Mouse (Mus musculus): ENCODE results near the gene Slc25a13. TPM values are rescaled to one million over a fixed set of nuclear protein-coding genes. Genes with fewer than 3 reads are reported as not detected.
"Not testable (repeated sequence)": the region's sequence is repeated elsewhere in the genome, so short reads cannot be mapped to it uniquely, and the experiment has no call there.

Slc25a13 gene
- polyA plus RNA-seq, 1 experiment from 2014 or later: 6.1 TPM

DNA sequence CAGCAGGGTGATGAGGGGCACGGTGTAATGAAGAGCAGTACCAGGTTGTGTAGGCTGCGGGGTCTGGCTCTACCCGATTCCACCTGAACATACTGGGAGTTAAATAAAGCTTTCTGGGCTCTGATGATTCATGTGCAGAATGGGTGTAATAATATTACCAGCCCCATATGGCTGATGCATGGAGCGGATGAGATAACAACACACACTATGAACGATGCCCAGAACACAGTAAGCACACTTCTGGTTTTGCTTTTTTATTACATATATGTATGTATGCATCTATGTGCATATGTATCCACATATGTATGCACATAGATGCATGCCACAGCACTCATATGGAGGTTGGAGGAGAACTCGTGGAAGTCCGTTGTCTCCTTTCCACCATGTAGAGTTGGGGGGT, 34.8 kb downstream of the Slc25a13 start:
- Histone ChIP-seq H3K27ac (replicated peaks) (no peak overlapping the region), H3K4me2 (no peak overlapping the region), H3K4me3 (no peak overlapping the region), H3K27me3 (no peaks in the 10 kb centered on the region), H3K36me3 (no peaks in the 10 kb centered on the region), H3K9me3 (no peaks in the 10 kb centered on the region), H3K4me1 (replicated peaks) (no peaks in the 10 kb centered on the region), H3K9ac (no peak overlapping the region)
- 93% methylated on average over 7 of the region's 7 CpGs for WGBS
- ATAC-seq (ENCODE audit: low read depth): no peak

DNA sequence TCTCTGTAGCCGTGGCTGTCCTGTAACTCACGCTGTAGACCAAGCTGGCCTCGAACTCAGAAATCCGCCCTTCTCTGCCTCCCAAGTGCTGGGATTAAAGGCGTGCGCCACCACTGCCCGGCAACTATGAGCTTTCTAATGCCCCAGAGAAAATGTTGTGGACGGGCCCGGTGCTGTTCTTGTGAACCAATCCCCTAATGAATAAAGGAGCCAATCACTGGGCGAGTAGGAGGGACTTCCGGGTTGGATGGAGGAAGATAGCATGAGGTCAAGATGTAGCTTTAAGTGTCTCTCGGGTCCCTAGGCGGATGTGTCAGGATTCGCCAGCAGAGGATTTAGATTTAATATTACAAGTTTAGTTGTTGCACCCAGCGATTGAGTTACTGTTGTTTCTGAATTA, 38.6 kb downstream of the Slc25a13 start:
- WGBS: 94% methylated on average over 15 of the region's 15 CpGs
- peaks cover 20% of the 10 kb centered on the region for H3K4me1 ChIP-seq (replicated peaks)
- H3K4me3 ChIP-seq; H3K9ac ChIP-seq; H3K27ac ChIP-seq (replicated peaks); H3K4me2 ChIP-seq; H3K27me3 ChIP-seq; H3K36me3 ChIP-seq; H3K9me3 ChIP-seq; ATAC-seq (ENCODE audit: low read depth): not testable (repeated sequence)

DNA sequence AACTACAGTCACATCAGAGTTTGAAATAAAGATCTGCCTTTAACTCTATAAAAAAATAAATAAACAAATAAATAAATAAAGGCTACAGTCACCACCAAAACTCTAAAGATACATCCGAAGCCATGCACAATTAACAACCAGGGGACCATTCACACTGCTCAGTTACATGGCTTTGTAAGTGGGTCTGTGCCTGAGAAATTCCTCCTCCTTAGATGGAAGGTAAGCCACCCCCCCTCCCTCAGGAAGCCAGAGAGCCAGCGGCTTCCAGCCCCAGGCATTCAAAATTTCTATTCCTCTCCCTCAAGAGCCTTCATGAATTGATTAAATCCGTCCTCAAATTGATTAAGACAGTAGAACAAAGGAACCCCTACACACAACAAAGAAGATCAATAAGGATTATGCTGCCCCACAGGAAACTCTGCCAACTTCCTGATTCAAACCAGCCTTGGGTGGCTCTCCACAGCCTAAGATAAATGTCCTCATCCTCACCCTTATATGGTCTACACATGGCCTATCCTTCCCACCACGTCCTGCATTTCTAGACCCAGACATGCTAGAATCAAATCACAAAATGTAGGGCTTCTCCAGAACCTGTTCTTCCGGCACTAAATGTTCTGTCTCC, 41.5 kb downstream of the Slc25a13 start:
- no peak overlapping the region for H3K9ac ChIP-seq
- no peak overlapping the region for H3K4me2 ChIP-seq
- H3K27me3 ChIP-seq: no peaks in the 10 kb centered on the region
- H3K4me1 ChIP-seq (replicated peaks): peaks cover 28% of the 10 kb centered on the region
- no peak for ATAC-seq (ENCODE audit: low read depth)
- 59% methylated on average over 5 of the region's 5 CpGs for WGBS
- H3K9me3 ChIP-seq: no peaks in the 10 kb centered on the region
- H3K36me3 ChIP-seq: no peaks in the 10 kb centered on the region
- no peak overlapping the region for H3K4me3 ChIP-seq
- no peak overlapping the region for H3K27ac ChIP-seq (replicated peaks)

DNA sequence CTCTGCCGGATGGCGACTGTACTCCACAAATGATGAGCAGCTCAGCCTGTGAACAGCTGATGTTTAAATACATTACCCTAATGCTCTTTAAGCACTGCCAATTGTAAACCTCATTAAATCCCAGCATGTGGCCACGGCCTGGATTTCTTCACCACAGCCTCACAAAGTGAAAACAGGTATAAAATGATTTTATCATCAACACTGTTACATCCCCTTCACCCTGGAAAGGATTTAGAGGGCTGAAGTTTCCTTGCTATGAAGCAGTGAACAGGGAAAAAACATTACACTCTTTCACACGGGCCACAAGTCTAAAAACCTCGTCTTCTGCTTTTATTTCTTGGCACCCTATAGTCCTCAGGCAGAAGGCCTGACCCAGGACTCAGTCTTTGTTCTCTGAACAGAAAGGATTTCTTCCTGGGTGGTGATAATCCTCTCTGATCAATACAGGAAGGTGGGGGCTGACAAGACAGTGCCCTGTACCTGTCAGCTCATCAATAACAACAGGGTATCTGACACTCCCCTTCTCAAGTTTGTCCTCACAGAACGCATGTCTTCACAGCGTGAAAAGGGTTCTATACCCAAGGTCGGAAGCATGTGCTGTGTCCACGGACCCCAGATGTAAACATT, 42.9 kb downstream of the Slc25a13 start:
- no peaks in the 10 kb centered on the region for H3K9me3 ChIP-seq
- H3K27ac ChIP-seq (replicated peaks): peak overlapping the region; percentile 57; the same call in 1 of the 2 replicates
- no peaks in the 10 kb centered on the region for H3K27me3 ChIP-seq
- 21% methylated on average over 9 of the region's 9 CpGs for WGBS
- no peaks in the 10 kb centered on the region for H3K36me3 ChIP-seq
- H3K4me2 ChIP-seq: peak overlapping the region; percentile 21; the same call in 1 of the 2 replicates
- no peak overlapping the region for H3K4me3 ChIP-seq
- peaks cover 30% of the 10 kb centered on the region for H3K4me1 ChIP-seq (replicated peaks)
- ATAC-seq (ENCODE audit: low read depth): peak; percentile 76
- H3K9ac ChIP-seq: no peak overlapping the region

DNA sequence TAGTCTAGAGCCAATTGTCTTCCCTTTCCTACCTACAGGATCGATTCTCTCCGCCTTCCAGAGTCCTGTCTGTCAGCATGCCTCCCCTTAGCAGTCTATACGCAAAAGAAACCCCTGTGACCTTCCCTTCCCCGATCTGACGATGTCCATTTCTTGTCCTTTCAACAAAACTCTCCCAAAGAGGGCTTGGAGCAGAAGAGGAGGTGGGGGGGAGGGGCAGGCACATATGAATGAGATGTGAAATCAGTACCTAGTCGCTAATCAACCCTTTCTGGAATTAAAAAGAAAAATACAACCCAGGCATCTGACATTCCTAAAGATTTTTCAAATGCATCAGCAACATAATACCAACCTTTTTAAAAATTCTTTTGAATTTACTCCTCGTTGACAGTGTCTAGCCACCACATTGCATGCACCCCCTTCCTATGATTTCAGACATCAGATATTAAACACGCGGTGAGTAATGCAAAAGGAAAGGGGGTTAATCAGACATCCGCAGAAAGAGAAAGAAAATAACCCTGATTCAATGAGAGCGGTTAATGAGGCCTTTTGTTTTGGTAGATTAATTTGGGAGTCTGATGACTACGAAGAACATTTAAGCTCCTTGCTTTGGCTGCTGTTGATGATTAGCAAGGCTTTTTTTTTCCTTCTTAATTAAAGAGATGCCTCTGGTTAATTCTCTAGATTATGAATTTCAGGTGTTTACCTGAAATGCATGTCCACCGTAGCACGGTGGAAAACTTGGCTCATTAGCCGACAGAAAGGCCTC, 43.6 kb downstream of the Slc25a13 start:
- Histone ChIP-seq H3K36me3 (no peaks in the 10 kb centered on the region), H3K9ac (no peak overlapping the region), H3K4me1 (replicated peaks) (peaks cover 37% of the 10 kb centered on the region), H3K27me3 (no peaks in the 10 kb centered on the region), H3K4me3 (no peak overlapping the region), H3K4me2 (peak overlapping the region; percentile 21; the same call in 1 of the 2 replicates), H3K9me3 (no peaks in the 10 kb centered on the region), H3K27ac (replicated peaks) (peak overlapping the region; percentile 67)
- 37% methylated on average over 15 of the region's 15 CpGs for WGBS
- ATAC-seq (ENCODE audit: low read depth): no peak; the same call in 1 of the 2 replicates

DNA sequence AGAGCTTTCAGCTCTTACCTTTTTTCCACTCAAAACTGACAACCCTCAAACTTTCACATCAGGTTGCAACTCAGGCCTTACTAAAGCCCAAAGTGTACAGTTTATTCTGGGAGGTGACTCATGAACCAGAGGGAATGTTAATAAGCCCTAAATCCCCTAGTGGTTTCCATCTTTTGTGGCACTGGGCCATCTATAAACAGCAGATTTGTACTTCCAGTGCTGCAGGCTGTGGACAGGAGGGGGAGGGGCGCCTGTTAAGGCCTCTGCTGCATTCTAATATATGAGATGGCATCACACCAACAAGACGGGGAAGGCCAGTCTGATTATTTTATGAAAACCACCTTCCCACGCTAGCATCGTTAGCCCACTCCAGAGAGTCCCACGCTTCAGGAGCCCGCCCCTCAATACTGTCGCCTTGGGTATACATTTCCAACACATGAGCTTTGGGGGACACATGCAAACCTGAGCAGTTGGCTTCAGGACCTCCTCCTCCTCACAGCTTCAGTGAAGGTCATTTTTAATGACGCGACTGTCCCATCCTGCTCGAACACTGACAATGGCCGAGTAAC, 48.3 kb downstream of the Slc25a13 start:
- Histone ChIP-seq H3K4me3 (no peak overlapping the region), H3K27ac (replicated peaks) (no peak overlapping the region), H3K36me3 (no peaks in the 10 kb centered on the region), H3K9ac (no peak overlapping the region), H3K27me3 (no peaks in the 10 kb centered on the region), H3K4me1 (replicated peaks) (peaks cover 29% of the 10 kb centered on the region), H3K9me3 (no peaks in the 10 kb centered on the region), H3K4me2 (no peak overlapping the region)
- WGBS: 55% methylated on average over 11 of the region's 11 CpGs
- no peak for ATAC-seq (ENCODE audit: low read depth)

DNA sequence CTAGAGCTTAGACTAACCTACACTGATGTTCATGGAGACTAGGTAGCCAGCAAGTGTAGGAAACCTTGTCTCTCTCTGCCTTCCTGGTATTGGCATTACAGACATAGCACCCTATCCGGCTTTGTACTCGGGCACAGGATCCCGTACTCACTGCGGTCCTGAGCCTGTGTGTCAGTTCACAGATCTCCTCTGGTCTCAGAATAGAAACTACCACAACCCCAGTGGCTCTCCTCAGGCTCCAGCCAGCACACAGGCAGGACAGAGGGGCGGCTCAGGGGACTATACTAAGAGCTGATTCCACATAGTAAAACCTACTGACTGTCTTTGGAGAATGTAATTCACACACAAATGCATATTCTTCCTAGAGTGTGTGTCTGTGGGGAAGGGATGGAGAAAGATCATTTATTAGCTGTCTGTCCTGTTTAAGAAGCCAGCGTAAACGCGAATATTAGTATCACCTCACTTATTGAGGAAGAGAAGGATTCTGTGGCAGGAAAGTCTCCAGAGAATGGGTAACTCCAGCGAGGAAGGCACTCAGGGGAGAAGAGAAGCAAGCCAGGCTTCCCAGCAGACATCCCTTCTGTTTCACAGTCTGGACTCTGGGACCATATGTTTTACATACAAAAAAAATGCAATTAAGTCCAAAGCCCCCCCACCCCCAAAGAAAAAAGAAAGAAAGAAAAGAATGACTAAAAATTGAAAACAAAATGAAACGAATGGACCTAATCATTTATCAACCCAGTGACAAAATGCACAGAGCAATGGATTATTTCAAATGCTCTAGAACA, 49.4 kb downstream of the Slc25a13 start:
- no peaks in the 10 kb centered on the region for H3K27me3 ChIP-seq
- no peak overlapping the region for H3K4me2 ChIP-seq
- H3K4me1 ChIP-seq (replicated peaks): peaks cover 29% of the 10 kb centered on the region
- WGBS: 79% methylated on average over 10 of the region's 10 CpGs
- H3K9me3 ChIP-seq: no peaks in the 10 kb centered on the region
- H3K27ac ChIP-seq (replicated peaks): no peak overlapping the region
- ATAC-seq (ENCODE audit: low read depth): no peak
- no peak overlapping the region for H3K4me3 ChIP-seq
- H3K36me3 ChIP-seq: no peaks in the 10 kb centered on the region
- H3K9ac ChIP-seq: no peak overlapping the region

DNA sequence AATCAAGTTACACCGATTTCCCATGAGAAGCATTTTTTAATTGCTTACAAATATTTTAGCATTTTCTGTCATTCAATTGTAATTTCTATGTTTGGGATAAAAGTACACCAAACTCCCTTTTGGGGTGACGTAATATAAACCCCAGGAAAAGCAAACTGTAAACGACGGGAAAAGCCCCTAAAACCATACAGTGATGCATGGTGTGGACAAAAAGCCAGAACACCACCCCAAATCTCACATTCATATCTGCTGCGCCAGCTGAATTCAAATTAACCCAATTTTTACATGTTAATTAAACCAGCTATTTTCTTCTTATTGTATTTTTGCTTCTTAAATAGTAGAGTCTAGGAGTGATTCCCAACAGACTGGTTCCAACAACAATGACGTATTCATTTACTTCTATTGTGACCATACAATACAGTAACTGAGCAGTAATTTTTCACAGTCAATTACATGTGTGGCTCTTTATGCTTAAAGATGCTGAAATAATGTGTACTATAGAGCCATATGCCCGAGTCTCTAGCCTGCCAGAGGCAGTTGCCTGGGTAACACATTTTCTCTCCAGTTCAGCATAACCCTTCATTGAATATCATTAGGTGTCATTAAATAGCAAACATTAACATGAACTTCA, 53.9 kb downstream of the Slc25a13 start:
- Histone ChIP-seq H3K4me2 (no peak overlapping the region), H3K4me1 (replicated peaks) (peaks cover 38% of the 10 kb centered on the region), H3K27ac (replicated peaks) (no peak overlapping the region), H3K36me3 (no peaks in the 10 kb centered on the region), H3K9me3 (no peaks in the 10 kb centered on the region), H3K9ac (no peak overlapping the region), H3K27me3 (no peaks in the 10 kb centered on the region), H3K4me3 (no peak overlapping the region)
- 33% methylated on average over 7 of the region's 7 CpGs for WGBS
- peak; percentile 62 for ATAC-seq (ENCODE audit: low read depth)

DNA sequence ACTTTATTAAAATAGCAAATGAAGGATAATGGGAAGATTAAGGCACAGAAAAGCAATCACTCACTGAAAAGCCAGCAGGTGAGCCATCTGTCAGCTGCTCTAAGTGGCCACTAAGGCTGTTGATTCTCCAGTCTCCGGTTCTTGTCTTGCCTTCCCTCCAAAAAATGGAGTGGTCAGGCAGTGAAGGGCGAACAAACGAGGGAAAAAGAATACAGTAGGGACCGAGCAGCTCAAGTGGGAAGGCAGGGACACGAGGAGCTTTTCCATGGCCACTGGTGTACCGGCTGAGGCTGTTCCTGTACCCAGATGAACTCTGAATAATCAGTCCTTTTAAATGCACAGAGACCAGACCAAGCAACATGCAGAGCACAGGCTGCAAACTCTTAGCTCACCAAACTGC, 54.8 kb downstream of the Slc25a13 start:
- H3K27ac ChIP-seq (replicated peaks): no peak overlapping the region
- ATAC-seq (ENCODE audit: low read depth): no peak
- no peak overlapping the region for H3K9ac ChIP-seq
- no peaks in the 10 kb centered on the region for H3K9me3 ChIP-seq
- no peaks in the 10 kb centered on the region for H3K36me3 ChIP-seq
- no peaks in the 10 kb centered on the region for H3K27me3 ChIP-seq
- H3K4me2 ChIP-seq: no peak overlapping the region
- H3K4me3 ChIP-seq: no peak overlapping the region
- peaks cover 38% of the 10 kb centered on the region for H3K4me1 ChIP-seq (replicated peaks)
- 20% methylated on average over 6 of the region's 6 CpGs for WGBS

DNA sequence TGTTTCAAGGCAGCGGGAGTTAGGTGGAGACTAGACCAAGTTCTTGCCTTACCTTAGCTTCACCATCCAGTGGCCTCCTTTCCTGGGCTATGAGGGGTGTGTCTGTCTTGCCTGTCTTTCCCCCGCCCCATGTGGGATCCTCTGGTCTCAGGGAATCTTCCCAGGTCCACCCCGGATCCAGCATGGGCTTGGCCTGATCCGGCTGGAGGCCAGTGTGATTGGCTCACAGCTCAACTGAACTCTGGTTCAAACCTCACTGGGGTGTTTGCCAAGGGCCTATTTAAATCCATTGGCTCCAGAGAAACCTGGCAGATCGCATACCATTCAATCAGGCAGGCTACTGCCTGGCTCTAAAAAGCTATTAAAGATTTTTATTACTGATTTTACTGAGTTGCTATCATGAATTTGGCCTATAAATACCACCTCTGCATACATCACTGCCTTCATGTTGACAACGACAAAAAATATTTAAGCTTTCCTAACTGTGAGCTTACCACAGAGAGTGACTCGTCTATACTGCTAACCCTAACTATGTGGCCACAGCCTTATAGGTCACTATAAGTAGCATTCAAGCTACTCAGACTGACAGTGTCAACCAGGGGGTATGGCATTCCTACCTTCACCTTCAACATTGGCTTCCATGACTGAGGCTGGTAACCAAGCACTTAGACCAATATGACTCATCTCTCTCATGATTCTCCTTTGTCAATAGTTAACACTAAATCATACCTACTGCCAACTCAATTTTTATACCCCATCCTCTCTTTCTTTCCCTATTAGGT, 56.1 kb downstream of the Slc25a13 start:
- no peaks in the 10 kb centered on the region for H3K9me3 ChIP-seq
- no peak overlapping the region for H3K4me2 ChIP-seq
- H3K36me3 ChIP-seq: no peaks in the 10 kb centered on the region
- no peak for ATAC-seq (ENCODE audit: low read depth)
- WGBS: 89% methylated on average over 7 of the region's 7 CpGs
- H3K27ac ChIP-seq (replicated peaks): no peak overlapping the region
- H3K9ac ChIP-seq: no peak overlapping the region
- H3K27me3 ChIP-seq: no peaks in the 10 kb centered on the region
- H3K4me3 ChIP-seq: no peak overlapping the region
- H3K4me1 ChIP-seq (replicated peaks): peaks cover 38% of the 10 kb centered on the region

Measured in neural tube, embryonic 13.5 days (tissue).